Mouse (Mus musculus): ENCODE measurements around the gene Gm17332.
A peak's percentile ranks its signal among the peaks of the same experiment; 100 is the strongest.
"Not testable (repeated sequence)": the region's sequence is repeated elsewhere in the genome, so short reads cannot be mapped to it uniquely, and the experiment has no call there.

Gm17332 gene

GRCm38 (mm10) chr11:31182362-31182761 lies at the start of gene Gm17332:
Gene Gm17332 (minus strand): TSS chr11:31182462.
- no peak for DNase-seq (ENCODE audit: low spot score in 2 of 2)

- no peak for DNase-seq (ENCODE audit: low spot score in 2 of 2)
These were observed 47.7 kb upstream of the Gm17332 start for GRCm38 (mm10) chr11:31229966-31230365.

DNA sequence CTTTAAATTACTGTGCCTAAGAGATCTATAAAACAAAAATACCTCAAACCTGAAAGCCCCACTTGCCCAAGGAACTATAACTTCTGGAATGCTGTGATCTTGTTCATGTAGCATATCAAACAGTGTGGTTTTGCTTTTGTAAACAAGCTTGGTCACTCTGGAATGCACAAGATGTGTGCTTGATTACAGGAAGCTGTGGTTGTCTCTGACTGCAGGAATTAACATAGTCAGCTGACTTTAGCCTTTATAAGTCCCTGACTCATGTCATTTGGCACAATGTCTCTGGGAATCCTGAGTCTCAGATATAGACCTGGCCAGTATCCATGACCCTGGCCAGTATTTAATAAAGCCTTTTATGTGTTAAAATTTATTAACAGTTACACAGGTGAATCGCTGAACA lies 43.1 kb upstream of the Gm17332 start:
- DNase-seq (ENCODE audit: low spot score in 2 of 2), result no peak

- DNase-seq (ENCODE audit: low spot score in 2 of 2), result no peak
These were observed 35.7 kb upstream of the Gm17332 start for GRCm38 (mm10) chr11:31218009-31218408.

DNA sequence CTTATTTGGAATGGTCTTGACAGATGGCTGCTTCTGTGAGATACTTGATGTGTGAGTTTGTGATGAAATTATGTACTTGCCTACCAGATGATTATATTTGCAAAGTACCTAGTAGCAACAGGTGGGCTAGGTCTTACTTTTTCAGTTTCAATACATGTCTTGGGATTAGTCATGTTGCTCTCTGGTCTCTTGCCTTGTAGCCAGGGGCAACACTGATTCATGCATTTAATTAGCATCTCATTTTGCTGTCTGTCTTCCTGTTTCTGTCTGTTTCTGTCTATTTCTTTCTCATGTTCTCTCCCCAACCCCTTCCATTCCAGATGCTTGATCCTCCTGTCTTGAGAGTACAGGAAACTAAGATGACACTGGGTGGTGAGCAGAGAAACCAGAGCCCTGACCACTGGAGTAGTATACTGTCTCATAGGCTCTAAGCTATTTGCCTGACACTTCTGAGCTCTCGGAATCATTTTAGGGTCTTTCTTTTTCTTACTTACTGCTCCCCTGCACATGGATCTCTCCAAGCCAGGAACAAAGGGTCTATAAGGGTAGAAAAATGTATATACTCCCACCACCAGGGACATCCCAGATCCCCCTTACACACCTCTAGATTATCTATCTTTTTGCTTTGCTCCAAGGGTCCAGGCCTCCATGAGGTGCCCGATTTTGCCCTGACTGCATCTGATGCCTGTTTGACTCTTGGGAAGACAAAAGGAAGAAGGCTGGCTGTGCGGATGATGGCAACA lies 13.5 kb upstream of the Gm17332 start:
- no peak for DNase-seq (ENCODE audit: low spot score in 2 of 2)

GRCm38 (mm10) chr11:31194761-31195160 lies 12.5 kb upstream of the Gm17332 start:
- DNase-seq (ENCODE audit: low spot score in 2 of 2), result no peak

GRCm38 (mm10) chr11:31170052-31170646 lies 12.1 kb downstream of the Gm17332 start:
- no peak for DNase-seq (ENCODE audit: low spot score in 2 of 2)

DNA sequence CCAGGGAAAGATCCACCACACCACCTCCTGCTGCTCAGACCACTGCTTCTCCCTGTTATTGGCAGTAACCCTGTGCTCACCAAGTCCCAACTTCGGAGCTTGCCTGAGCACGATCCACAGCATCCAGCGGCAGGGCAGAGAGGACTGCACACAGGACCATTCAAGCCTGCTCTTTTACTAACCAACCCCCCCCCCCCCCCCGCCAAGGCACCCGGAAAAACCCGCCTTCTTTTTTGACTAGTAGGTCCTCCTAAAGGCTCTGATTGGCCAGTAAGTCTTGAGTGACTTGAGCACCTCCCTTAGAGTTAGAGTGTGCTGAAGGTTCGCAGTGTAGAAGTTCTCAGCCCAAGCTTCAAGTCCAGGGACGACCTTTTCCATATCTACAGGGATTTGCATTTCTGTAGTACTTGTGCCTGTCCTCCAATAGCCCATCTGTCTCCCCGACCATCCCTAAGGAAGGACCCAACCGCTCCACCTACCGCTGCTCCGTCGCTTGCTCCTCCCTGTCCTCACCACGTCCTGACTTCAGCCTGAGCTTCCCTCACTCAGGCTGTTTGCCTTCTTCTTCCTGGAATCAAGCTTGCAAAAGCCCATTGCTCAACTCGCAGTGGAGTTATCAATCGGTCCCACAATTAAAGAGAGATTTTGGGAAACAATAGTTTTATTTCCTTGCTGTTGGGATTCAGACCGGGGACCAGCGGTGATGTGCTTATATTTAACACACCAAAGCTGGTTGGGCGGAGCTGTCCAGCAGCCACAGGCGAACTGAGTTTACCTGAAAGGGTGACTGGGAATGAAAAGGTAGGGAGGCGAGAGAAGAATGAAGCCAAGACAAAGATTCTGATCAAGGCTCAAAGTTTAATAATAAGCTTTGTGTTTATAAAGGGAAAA lies 12.9 kb downstream of the Gm17332 start:
- DNase-seq (ENCODE audit: low spot score in 2 of 2), result peak in 1 of 2 experiments; percentile 26

GRCm38 (mm10) chr11:31168831-31169160 lies 13.5 kb downstream of the Gm17332 start:
- no peak for DNase-seq (ENCODE audit: low spot score in 2 of 2)

- DNase-seq (ENCODE audit: low spot score in 2 of 2), result no peak
These were observed 25.2 kb downstream of the Gm17332 start for GRCm38 (mm10) chr11:31157021-31157420.

GRCm38 (mm10) chr11:31138394-31138793 lies 43.9 kb downstream of the Gm17332 start:
- DNase-seq (ENCODE audit: low spot score in 2 of 2), result not testable (repeated sequence)

GRCm38 (mm10) chr11:31134824-31135223 lies 47.4 kb downstream of the Gm17332 start:
- DNase-seq (ENCODE audit: low spot score in 2 of 2), result not testable (repeated sequence)

- not testable (repeated sequence) for DNase-seq (ENCODE audit: low spot score in 2 of 2)
These were observed 48.5 kb downstream of the Gm17332 start for GRCm38 (mm10) chr11:31133726-31134125.

Measured in right cerebral cortex, postnatal 10 days (tissue).